Mouse (Mus musculus): ENCODE results near the gene Il18. TPM values are rescaled to one million over a fixed set of nuclear protein-coding genes. Genes with fewer than 3 reads are reported as not detected.

Gene Il18
- polyA plus RNA-seq, 1 experiment from 2014 or later, result 2.4 TPM

DNA sequence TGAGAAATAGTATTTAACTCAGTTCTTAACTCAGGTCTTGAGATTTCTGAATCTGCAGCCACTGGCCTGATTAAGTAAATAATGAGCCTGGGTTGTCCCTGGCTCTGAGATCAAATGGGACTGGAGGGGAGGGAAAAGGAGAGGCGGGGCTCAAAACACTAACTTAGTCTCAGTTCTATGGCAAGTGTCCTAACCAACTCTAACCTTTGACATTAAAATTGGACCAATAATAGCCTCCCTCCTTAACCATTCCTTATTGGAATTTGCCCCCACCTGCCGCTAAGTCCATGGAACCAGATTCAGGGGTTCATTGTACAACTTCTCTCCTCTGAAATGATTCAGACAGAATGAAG, 443 bp downstream of the Il18 start, which contains the start of gene Bco2:
Gene Bco2 (minus strand): TSS at position 88 of the 353 bp plus-strand sequence.
- no peak within 1 kb of the TSS for H3K27ac ChIP-seq (replicated peaks; ENCODE audit: low read depth, low read length)
- H3K4me2 ChIP-seq (ENCODE audit: low read depth, low read length), result 0 out of 2 replicates have a peak within 1 kb of the TSS, but pooled peaks have one; percentile 11
- no peaks in the 10 kb centered on the region for H3K36me3 ChIP-seq (replicated peaks; ENCODE audit: control insufficient read depth, insufficient read depth, low read depth, low read length)
- no peaks in the 10 kb centered on the region for H3K4me1 ChIP-seq (ENCODE audit: control insufficient read depth, insufficient read depth, low read length)
- H3K9me3 ChIP-seq (replicated peaks; ENCODE audit: control insufficient read depth, low read length), result no peaks in the 10 kb centered on the region
- 16% methylated on average over 2 of the region's 2 CpGs for WGBS
- H3K9ac ChIP-seq (replicated peaks; ENCODE audit: low read length), result no peak within 1 kb of the TSS; the same call in 1 of the 2 replicates
- no peak within 1 kb of the TSS for H3K4me3 ChIP-seq (ENCODE audit: low read depth, low read length)
- H3K27me3 ChIP-seq (ENCODE audit: control insufficient read depth, insufficient read depth, low read length), result no peaks in the 10 kb centered on the region
- no peak for DNase-seq (ENCODE audit: low spot score)
- ATAC-seq (replicated peaks; ENCODE audit: insufficient number of reproducible peaks, low FRiP score, low TSS enrichment, low read depth), result no peak

DNA sequence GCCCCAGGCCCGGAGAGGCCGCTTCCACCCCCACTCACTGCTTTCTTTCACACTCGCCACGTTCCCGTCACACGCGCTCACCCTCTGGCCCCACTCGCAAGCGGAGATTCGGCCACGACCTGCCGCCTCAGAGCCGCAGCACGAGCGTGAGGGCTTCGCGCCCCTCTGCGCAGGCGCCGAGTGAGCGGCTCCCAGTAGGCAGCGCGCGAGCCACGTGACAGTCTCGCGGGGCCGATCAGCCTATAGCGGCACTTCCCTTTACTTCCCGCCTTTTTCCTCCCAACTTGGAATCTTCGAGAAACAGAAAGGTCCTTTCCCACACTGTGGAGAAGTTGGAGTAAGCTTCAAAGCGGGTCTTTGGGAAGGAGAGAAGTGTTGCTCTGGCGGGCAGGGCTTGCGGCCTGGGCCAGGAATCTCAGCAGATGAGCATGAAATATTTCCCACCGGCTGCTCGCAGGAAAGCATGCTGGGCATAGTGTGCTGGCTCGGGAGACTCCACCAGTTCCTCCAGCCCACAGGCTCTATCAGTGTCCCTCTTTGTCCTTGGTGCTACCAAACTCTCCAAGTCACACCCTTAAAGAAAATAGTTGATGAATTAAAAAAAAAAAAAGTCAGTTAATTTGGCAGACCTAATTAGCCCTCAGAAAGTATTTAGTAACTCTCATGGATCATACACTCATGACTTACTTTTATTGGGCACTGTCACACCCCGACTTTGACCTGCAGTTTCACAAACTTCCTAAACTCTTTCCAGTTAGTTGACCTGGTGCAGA, 6.7 kb downstream of the Il18 start, which contains the start of gene Tex12:
Gene Tex12 (minus strand): TSS at position 181 of the 773 bp plus-strand sequence.
- Histone ChIP-seq H3K27ac (replicated peaks; ENCODE audit: low read depth, low read length) (no peak within 1 kb of the TSS), H3K9me3 (replicated peaks; ENCODE audit: control insufficient read depth, low read length) (no peaks in the 10 kb centered on the region), H3K4me2 (ENCODE audit: low read depth, low read length) (no peak within 1 kb of the TSS), H3K4me3 (ENCODE audit: low read depth, low read length) (no peak within 1 kb of the TSS), H3K9ac (replicated peaks; ENCODE audit: low read length) (no peak within 1 kb of the TSS), H3K27me3 (ENCODE audit: control insufficient read depth, insufficient read depth, low read length) (no peaks in the 10 kb centered on the region), H3K4me1 (ENCODE audit: control insufficient read depth, insufficient read depth, low read length) (no peaks in the 10 kb centered on the region), H3K36me3 (replicated peaks; ENCODE audit: control insufficient read depth, insufficient read depth, low read depth, low read length) (no peaks in the 10 kb centered on the region)
- no peak for DNase-seq (ENCODE audit: low spot score)
- no peak for ATAC-seq (replicated peaks; ENCODE audit: insufficient number of reproducible peaks, low FRiP score, low TSS enrichment, low read depth)
- WGBS, result 84% methylated on average over 38 of the region's 38 CpGs

DNA sequence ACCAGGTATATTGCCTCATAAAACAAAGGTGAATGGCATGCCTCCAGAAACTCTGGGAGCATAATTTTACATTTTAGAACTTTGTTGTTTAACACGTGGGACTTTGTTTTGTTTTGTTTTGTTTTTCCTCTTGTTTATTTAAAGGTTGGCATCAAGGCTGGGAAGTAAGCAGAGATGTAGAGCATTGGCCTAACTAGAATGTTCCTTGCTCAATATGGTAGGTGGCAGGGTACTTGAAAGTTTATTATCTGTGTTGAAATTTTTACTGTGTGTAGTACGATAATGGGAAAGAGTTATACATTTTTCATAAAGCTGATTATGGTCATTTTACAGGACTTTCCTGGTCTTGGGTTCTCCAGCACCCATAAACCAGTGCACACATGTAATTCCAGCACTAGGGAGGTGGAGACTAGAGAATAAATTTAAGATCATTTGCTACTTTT, 7.3 kb downstream of the Il18 start:
- Histone ChIP-seq H3K9me3 (replicated peaks; ENCODE audit: control insufficient read depth, low read length) (no peaks in the 10 kb centered on the region), H3K4me2 (ENCODE audit: low read depth, low read length) (no peak overlapping the region), H3K4me1 (ENCODE audit: control insufficient read depth, insufficient read depth, low read length) (no peaks in the 10 kb centered on the region), H3K27ac (replicated peaks; ENCODE audit: low read depth, low read length) (no peak overlapping the region), H3K36me3 (replicated peaks; ENCODE audit: control insufficient read depth, insufficient read depth, low read depth, low read length) (no peaks in the 10 kb centered on the region), H3K9ac (replicated peaks; ENCODE audit: low read length) (no peak overlapping the region), H3K4me3 (ENCODE audit: low read depth, low read length) (no peak overlapping the region), H3K27me3 (ENCODE audit: control insufficient read depth, insufficient read depth, low read length) (no peaks in the 10 kb centered on the region)
- no peak for DNase-seq (ENCODE audit: low spot score)
- ATAC-seq (replicated peaks; ENCODE audit: insufficient number of reproducible peaks, low FRiP score, low TSS enrichment, low read depth), result no peak
- WGBS, result 78% methylated on average over 2 of the region's 2 CpGs

DNA sequence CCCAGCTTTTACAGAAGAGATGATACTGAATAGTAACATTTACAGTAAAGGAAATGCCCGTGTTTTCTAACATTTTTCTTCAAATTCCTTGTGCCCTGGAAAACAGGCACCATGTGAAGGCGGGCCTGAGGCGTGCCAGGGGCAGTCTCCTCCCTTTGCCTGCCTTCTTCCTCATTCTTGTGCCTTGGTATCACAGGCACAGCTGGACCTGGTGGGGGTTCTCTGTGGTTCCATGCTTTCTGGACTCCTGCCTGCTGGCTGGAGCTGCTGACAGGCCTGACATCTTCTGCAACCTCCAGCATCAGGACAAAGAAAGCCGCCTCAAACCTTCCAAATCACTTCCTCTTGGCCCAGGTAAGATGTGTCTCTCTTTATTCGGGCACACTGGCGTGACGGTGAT, 10.5 kb downstream of the Il18 start:
- no peaks in the 10 kb centered on the region for H3K4me1 ChIP-seq (ENCODE audit: control insufficient read depth, insufficient read depth, low read length)
- DNase-seq (ENCODE audit: low spot score) (no peak), ATAC-seq (replicated peaks; ENCODE audit: insufficient number of reproducible peaks, low FRiP score, low TSS enrichment, low read depth) (no peak)
- H3K36me3 ChIP-seq (replicated peaks; ENCODE audit: control insufficient read depth, insufficient read depth, low read depth, low read length), result no peaks in the 10 kb centered on the region
- no peaks in the 10 kb centered on the region for H3K27me3 ChIP-seq (ENCODE audit: control insufficient read depth, insufficient read depth, low read length)
- H3K27ac ChIP-seq (replicated peaks; ENCODE audit: low read depth, low read length), result no peak overlapping the region
- no peak overlapping the region for H3K4me2 ChIP-seq (ENCODE audit: low read depth, low read length)
- no peaks in the 10 kb centered on the region for H3K9me3 ChIP-seq (replicated peaks; ENCODE audit: control insufficient read depth, low read length)
- 76% methylated on average over 7 of the region's 7 CpGs for WGBS
- H3K4me3 ChIP-seq (ENCODE audit: low read depth, low read length), result no peak overlapping the region
- no peak overlapping the region for H3K9ac ChIP-seq (replicated peaks; ENCODE audit: low read length)

DNA sequence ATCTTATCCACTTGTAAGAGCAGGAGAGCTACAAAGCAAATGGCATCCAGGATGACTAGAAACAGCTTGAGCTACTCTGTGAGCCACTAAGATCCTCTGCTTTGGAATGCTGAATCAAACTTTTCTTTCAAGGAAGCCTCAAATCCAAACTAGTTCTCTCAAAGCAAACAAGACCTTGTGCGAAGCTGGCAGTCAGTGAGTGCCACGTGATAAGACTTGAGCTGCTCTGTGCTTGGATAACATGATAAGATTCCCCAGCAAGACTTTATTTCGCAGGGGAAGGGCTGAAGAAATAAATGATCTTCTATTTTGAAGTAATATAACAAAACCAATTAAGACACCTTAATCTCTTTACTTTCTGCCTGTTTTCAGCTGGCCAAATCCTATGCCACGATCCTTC, 11.3 kb downstream of the Il18 start:
- H3K27ac ChIP-seq (replicated peaks; ENCODE audit: low read depth, low read length), result no peak overlapping the region
- DNase-seq (ENCODE audit: low spot score), result no peak
- no peak overlapping the region for H3K4me2 ChIP-seq (ENCODE audit: low read depth, low read length)
- H3K36me3 ChIP-seq (replicated peaks; ENCODE audit: control insufficient read depth, insufficient read depth, low read depth, low read length), result no peaks in the 10 kb centered on the region
- WGBS, result 70% methylated on average over 4 of the region's 4 CpGs
- no peaks in the 10 kb centered on the region for H3K27me3 ChIP-seq (ENCODE audit: control insufficient read depth, insufficient read depth, low read length)
- no peak overlapping the region for H3K9ac ChIP-seq (replicated peaks; ENCODE audit: low read length)
- H3K4me3 ChIP-seq (ENCODE audit: low read depth, low read length), result no peak overlapping the region
- no peaks in the 10 kb centered on the region for H3K4me1 ChIP-seq (ENCODE audit: control insufficient read depth, insufficient read depth, low read length)
- H3K9me3 ChIP-seq (replicated peaks; ENCODE audit: control insufficient read depth, low read length), result no peaks in the 10 kb centered on the region
- ATAC-seq (replicated peaks; ENCODE audit: insufficient number of reproducible peaks, low FRiP score, low TSS enrichment, low read depth), result no peak

DNA sequence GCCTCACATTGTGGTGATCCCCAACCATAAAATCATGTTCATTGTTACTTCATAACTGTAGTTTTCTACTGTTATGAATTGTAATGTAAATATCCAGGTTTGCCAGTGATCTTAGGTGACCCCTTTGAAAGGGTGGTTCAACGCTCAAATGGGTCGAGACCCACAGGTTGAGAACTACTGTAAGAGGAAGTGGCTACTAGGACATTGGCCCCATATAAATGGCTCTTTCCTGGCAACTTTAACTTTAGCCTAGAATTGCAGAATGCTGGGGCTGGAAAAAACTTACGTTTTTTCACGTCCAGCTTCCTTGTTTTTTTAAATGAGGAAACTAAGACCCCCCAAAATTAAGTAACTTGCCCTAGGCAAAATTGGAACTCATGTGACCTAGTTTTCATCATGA, 12.7 kb downstream of the Il18 start:
- 87% methylated on average over 4 of the region's 4 CpGs for WGBS
- H3K4me2 ChIP-seq (ENCODE audit: low read depth, low read length), result no peak overlapping the region
- ATAC-seq (replicated peaks; ENCODE audit: insufficient number of reproducible peaks, low FRiP score, low TSS enrichment, low read depth) (no peak), DNase-seq (ENCODE audit: low spot score) (no peak)
- H3K9ac ChIP-seq (replicated peaks; ENCODE audit: low read length), result no peak overlapping the region
- no peaks in the 10 kb centered on the region for H3K36me3 ChIP-seq (replicated peaks; ENCODE audit: control insufficient read depth, insufficient read depth, low read depth, low read length)
- H3K4me3 ChIP-seq (ENCODE audit: low read depth, low read length), result no peak overlapping the region
- H3K27ac ChIP-seq (replicated peaks; ENCODE audit: low read depth, low read length), result no peak overlapping the region
- H3K27me3 ChIP-seq (ENCODE audit: control insufficient read depth, insufficient read depth, low read length), result no peaks in the 10 kb centered on the region
- no peaks in the 10 kb centered on the region for H3K4me1 ChIP-seq (ENCODE audit: control insufficient read depth, insufficient read depth, low read length)
- no peaks in the 10 kb centered on the region for H3K9me3 ChIP-seq (replicated peaks; ENCODE audit: control insufficient read depth, low read length)

DNA sequence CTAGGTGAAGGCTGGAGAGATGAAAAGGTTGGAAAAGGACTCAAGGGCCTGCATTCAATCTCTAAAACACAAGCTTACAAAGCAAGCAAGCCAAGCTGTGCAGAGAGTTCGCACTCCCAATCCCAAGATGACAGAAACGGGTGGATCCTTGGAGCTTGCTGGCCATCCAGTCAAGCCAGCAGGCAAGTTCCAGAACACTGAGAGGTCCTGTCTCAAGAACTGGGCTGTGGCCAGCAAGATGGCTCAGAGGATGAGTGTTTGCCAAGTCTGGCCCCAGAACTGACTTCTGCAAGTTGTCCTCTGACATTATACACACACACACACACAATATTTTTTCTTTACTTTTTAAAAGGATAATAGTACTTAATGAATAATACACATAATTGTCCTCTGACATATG, 13.3 kb downstream of the Il18 start:
- H3K4me2 ChIP-seq (ENCODE audit: low read depth, low read length), result no peak overlapping the region
- no peaks in the 10 kb centered on the region for H3K9me3 ChIP-seq (replicated peaks; ENCODE audit: control insufficient read depth, low read length)
- H3K36me3 ChIP-seq (replicated peaks; ENCODE audit: control insufficient read depth, insufficient read depth, low read depth, low read length), result no peaks in the 10 kb centered on the region
- H3K4me3 ChIP-seq (ENCODE audit: low read depth, low read length), result no peak overlapping the region
- WGBS, result 88% methylated on average over 2 of the region's 2 CpGs
- no peaks in the 10 kb centered on the region for H3K27me3 ChIP-seq (ENCODE audit: control insufficient read depth, insufficient read depth, low read length)
- DNase-seq (ENCODE audit: low spot score) (no peak), ATAC-seq (replicated peaks; ENCODE audit: insufficient number of reproducible peaks, low FRiP score, low TSS enrichment, low read depth) (no peak)
- H3K27ac ChIP-seq (replicated peaks; ENCODE audit: low read depth, low read length), result no peak overlapping the region
- H3K4me1 ChIP-seq (ENCODE audit: control insufficient read depth, insufficient read depth, low read length), result no peaks in the 10 kb centered on the region
- H3K9ac ChIP-seq (replicated peaks; ENCODE audit: low read length), result no peak overlapping the region

DNA sequence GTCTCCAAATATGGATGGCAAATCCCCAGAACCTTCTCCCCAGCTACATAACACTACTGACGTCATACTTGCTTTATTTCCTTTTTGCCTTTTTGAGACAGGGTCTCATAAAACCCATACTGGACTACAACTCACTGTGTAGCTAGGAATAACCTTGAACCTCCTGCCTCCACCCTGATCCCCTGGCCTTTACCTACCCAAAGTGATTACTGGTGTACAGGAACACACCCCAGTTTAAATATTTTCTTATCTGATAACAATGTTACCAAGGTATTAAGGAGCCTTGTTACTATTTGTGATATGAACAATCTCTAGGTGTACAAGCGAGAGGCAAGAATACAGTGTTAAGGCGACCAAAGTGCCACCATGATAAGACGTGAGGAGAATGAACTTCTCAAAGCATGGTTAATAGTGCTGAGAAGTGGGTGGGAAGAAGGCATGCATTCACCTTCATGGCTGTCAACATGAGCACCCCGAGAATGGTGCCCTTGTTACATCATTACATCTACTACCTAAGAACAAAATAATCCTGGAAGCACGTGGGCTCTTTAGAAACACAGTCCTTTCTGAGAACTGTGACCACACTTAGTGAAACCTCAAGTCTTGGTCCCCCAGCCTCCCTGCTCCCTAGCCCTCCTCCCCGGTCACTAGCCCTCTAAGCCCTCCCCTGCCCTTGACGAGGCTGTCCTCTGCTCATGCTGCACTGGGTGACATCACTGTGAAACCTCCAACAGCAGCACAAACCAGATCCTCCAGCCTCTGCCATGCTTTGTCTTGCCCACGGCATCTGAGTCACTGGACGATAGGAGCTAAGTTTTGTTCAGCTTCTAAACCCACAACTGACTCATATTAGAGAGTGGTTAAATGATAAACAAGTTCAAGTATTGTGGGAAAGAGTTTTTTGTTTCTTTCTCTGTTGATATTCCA, 15.2 kb downstream of the Il18 start:
- Histone ChIP-seq H3K4me2 (ENCODE audit: low read depth, low read length) (no peak overlapping the region), H3K9ac (replicated peaks; ENCODE audit: low read length) (no peak overlapping the region), H3K9me3 (replicated peaks; ENCODE audit: control insufficient read depth, low read length) (no peaks in the 10 kb centered on the region), H3K4me1 (ENCODE audit: control insufficient read depth, insufficient read depth, low read length) (no peaks in the 10 kb centered on the region), H3K27me3 (ENCODE audit: control insufficient read depth, insufficient read depth, low read length) (no peaks in the 10 kb centered on the region), H3K36me3 (replicated peaks; ENCODE audit: control insufficient read depth, insufficient read depth, low read depth, low read length) (no peaks in the 10 kb centered on the region), H3K4me3 (ENCODE audit: low read depth, low read length) (no peak overlapping the region), H3K27ac (replicated peaks; ENCODE audit: low read depth, low read length) (no peak overlapping the region)
- no peak for DNase-seq (ENCODE audit: low spot score)
- WGBS, result 76% methylated on average over 10 of the region's 10 CpGs
- ATAC-seq (replicated peaks; ENCODE audit: insufficient number of reproducible peaks, low FRiP score, low TSS enrichment, low read depth), result no peak

All from embryonic facial prominence, embryonic 11.5 days (tissue).